Mouse (Mus musculus) olfactory bulb, adult 2 months (tissue): ENCODE data around the gene Mrtfa.

Experiments
- CTCF ChIP-seq: fragments of 200-500 bp; IDR thresholded peaks from 2 replicates; pipeline ENCODE4 v1.5.1; 2012; ENCODE audit warnings: low read depth, mild to moderate bottlenecking, low read length, moderate library complexity; ENCODE audit not compliant: insufficient read depth
- POLR2A ChIP-seq: fragments of 200-500 bp; IDR thresholded peaks from 2 replicates; pipeline ENCODE4 v1.6.1; 2012; ENCODE audit warnings: mild to moderate bottlenecking, low read depth, low read length, moderate library complexity; ENCODE audit not compliant: insufficient read depth

GRCm38 (mm10) chr15:81047497-81047896 is 143.1 kb downstream of the Mrtfa start:
- TF ChIP-seq POLR2A, result no peak
- no peak for TF ChIP-seq CTCF
